Mouse (Mus musculus) forebrain, embryonic 14.5 days (tissue): Measurements from ENCODE around the gene Snx4. TPM values are rescaled to one million over a fixed set of nuclear protein-coding genes. Genes with fewer than 3 reads are reported as not detected.

Source experiments
- ATAC-seq: fragments of 200-750 bp; cut with Nextera tagmentation; 2 replicates; pipeline ENCODE4 v1.8.0; 2017; ENCODE audit warnings: mild to moderate bottlenecking, moderate library complexity
- DNase-seq: peaks from one replicate; pipeline ENCODE4 v3.0.0-alpha.2; 2015; ENCODE audit warnings: low spot score
- H3K27ac ChIP-seq: fragments of 300-500 bp; sonication (generic); 2 replicates; pipeline ENCODE4 v1.5.1; 2014; ENCODE audit warnings: low read depth, mild to moderate bottlenecking, control low read depth, low read length, moderate library complexity
- H3K27me3 ChIP-seq: fragments of 300-500 bp; sonication (generic); replicated peaks from 2 replicates; pipeline ENCODE4 v1.6.1; 2014; ENCODE audit warnings: low read length, control low read depth, mixed read lengths; ENCODE audit not compliant: control insufficient read depth, insufficient read depth
- H3K36me3 ChIP-seq: fragments of 300-500 bp; sonication (generic); 2 replicates; pipeline ENCODE4 v1.6.1; 2014; ENCODE audit warnings: low read length, control low read depth; ENCODE audit not compliant: control insufficient read depth, insufficient read depth
- H3K4me1 ChIP-seq: fragments of 300-500 bp; sonication (generic); 2 replicates; pipeline ENCODE4 v1.6.1; 2014; ENCODE audit warnings: antibody characterized with exemption, low read length, control low read depth; ENCODE audit not compliant: control insufficient read depth, insufficient read depth
- H3K4me2 ChIP-seq: fragments of 300-500 bp; sonication (generic); 2 replicates; pipeline ENCODE4 v1.6.1; 2014; ENCODE audit warnings: mild to moderate bottlenecking, control low read depth, low read length
- H3K4me3 ChIP-seq: fragments of 300-500 bp; sonication (generic); 2 replicates; pipeline ENCODE4 v1.5.1; 2014; ENCODE audit warnings: low read depth, low read length, control low read depth
- H3K9ac ChIP-seq: fragments of 300-500 bp; sonication (generic); 2 replicates; pipeline ENCODE4 v1.6.1; 2014; ENCODE audit warnings: mild to moderate bottlenecking, low read length, control low read depth, moderate library complexity
- H3K9me3 ChIP-seq: fragments of 300-500 bp; sonication (generic); replicated peaks from 2 replicates; pipeline ENCODE4 v1.6.1; 2016; ENCODE audit warnings: low read length, control low read depth, mixed read lengths; ENCODE audit not compliant: control insufficient read depth
- WGBS: fragments of 180-500 bp; shearing (Covaris S2); extraction: QIAGEN DNeasy Blood & Tissue Kit; methylation state at CpG from one replicate; pipeline ENCODE4 v1.1.7; 2014; 5-methylcytosine and 5-hydroxymethylcytosine counted together
- polyA plus RNA-seq: library from polyadenylated mRNA; unstranded; fragments of >200 nt; fragmentation: Nextera tagmentation; extraction: Ambion mirVana; gene quantifications from 2 replicates; pipeline ENCODE4 v1.2.1, GENCODE M21; 2014

The Snx4 gene
- polyA plus RNA-seq, 1 experiment from 2014 or later, result 84.1 TPM

- Histone ChIP-seq H3K27ac (no peak overlapping the region), H3K36me3 (peaks cover 96% of the 10 kb centered on the region), H3K4me3 (no peak overlapping the region), H3K9me3 (no peaks in the 10 kb centered on the region), H3K9ac (no peak overlapping the region), H3K27me3 (no peaks in the 10 kb centered on the region), H3K4me1 (no peaks in the 10 kb centered on the region), H3K4me2 (no peak overlapping the region)
- no peak for ATAC-seq
- WGBS, result 98% methylated on average over 7 of the region's 7 CpGs
- DNase-seq, result no peak
Measured at GRCm38 (mm10) chr16:33292241-33292640, 41.0 kb downstream of the Snx4 start.

- no peaks in the 10 kb centered on the region for H3K4me1 ChIP-seq
- no peak overlapping the region for H3K4me2 ChIP-seq
- 92% methylated on average over 7 of the region's 7 CpGs for WGBS
- no peak overlapping the region for H3K9ac ChIP-seq
- no peak overlapping the region for H3K4me3 ChIP-seq
- H3K36me3 ChIP-seq, result peaks cover 90% of the 10 kb centered on the region
- ATAC-seq (no peak), DNase-seq (no peak)
- H3K27me3 ChIP-seq, result no peaks in the 10 kb centered on the region
- no peaks in the 10 kb centered on the region for H3K9me3 ChIP-seq
- H3K27ac ChIP-seq, result no peak overlapping the region
Measured at GRCm38 (mm10) chr16:33294681-33295080, 43.4 kb downstream of the Snx4 start.

- Histone ChIP-seq H3K36me3 (peaks cover 87% of the 10 kb centered on the region), H3K27ac (no peak overlapping the region), H3K27me3 (no peaks in the 10 kb centered on the region), H3K4me2 (no peak overlapping the region), H3K9me3 (no peaks in the 10 kb centered on the region), H3K9ac (no peak overlapping the region), H3K4me3 (no peak overlapping the region), H3K4me1 (no peaks in the 10 kb centered on the region)
- DNase-seq (no peak), ATAC-seq (no peak)
- WGBS, result 97% methylated on average over 9 of the region's 9 CpGs
Measured at GRCm38 (mm10) chr16:33295321-33295720, 44.1 kb downstream of the Snx4 start.

GRCm38 (mm10) chr16:33297493-33297892 is 46.3 kb downstream of the Snx4 start:
- H3K4me1 ChIP-seq, result no peaks in the 10 kb centered on the region
- H3K27ac ChIP-seq, result no peak overlapping the region
- no peaks in the 10 kb centered on the region for H3K27me3 ChIP-seq
- no peak for ATAC-seq
- DNase-seq, result no peak
- no peaks in the 10 kb centered on the region for H3K9me3 ChIP-seq
- no peak overlapping the region for H3K9ac ChIP-seq
- H3K4me3 ChIP-seq, result no peak overlapping the region
- H3K36me3 ChIP-seq, result peaks cover 65% of the 10 kb centered on the region
- no peak overlapping the region for H3K4me2 ChIP-seq
- WGBS, result 94% methylated on average over 1 of the region's 1 CpGs

- Histone ChIP-seq H3K27me3 (no peaks in the 10 kb centered on the region), H3K27ac (no peak overlapping the region), H3K9me3 (no peaks in the 10 kb centered on the region), H3K4me3 (no peak overlapping the region), H3K9ac (no peak overlapping the region), H3K36me3 (peaks cover 14% of the 10 kb centered on the region; the same call in 1 of the 2 replicates), H3K4me2 (no peak overlapping the region), H3K4me1 (no peaks in the 10 kb centered on the region)
- DNase-seq (peak; percentile 86), ATAC-seq (peak; percentile 76)
- WGBS, result 11% methylated on average over 4 of the region's 4 CpGs
Measured at GRCm38 (mm10) chr16:33306633-33307070, 55.4 kb downstream of the Snx4 start.

GRCm38 (mm10) chr16:33307761-33308160 is 56.5 kb downstream of the Snx4 start:
- peak; percentile 25 for DNase-seq
- WGBS, result 73% methylated on average over 7 of the region's 7 CpGs
- peaks cover 14% of the 10 kb centered on the region; the same call in 1 of the 2 replicates for H3K36me3 ChIP-seq
- no peak overlapping the region for H3K9ac ChIP-seq
- H3K9me3 ChIP-seq, result no peaks in the 10 kb centered on the region
- H3K27ac ChIP-seq, result 0 out of 2 replicates have a peak overlapping the region, but pooled peaks have one; percentile 11
- no peak overlapping the region for H3K4me2 ChIP-seq
- H3K4me1 ChIP-seq, result no peaks in the 10 kb centered on the region
- H3K27me3 ChIP-seq, result no peaks in the 10 kb centered on the region
- ATAC-seq, result peak; percentile 18; the same call in 1 of the 2 replicates
- no peak overlapping the region for H3K4me3 ChIP-seq

- Histone ChIP-seq H3K27ac (no peak overlapping the region), H3K9ac (no peak overlapping the region), H3K27me3 (no peaks in the 10 kb centered on the region), H3K4me1 (no peaks in the 10 kb centered on the region), H3K4me2 (no peak overlapping the region), H3K36me3 (peaks cover 14% of the 10 kb centered on the region; the same call in 1 of the 2 replicates), H3K9me3 (no peaks in the 10 kb centered on the region), H3K4me3 (no peak overlapping the region)
- WGBS, result 77% methylated on average over 3 of the region's 3 CpGs
- no peak for ATAC-seq
- DNase-seq, result no peak
Measured at GRCm38 (mm10) chr16:33309066-33309465, 57.8 kb downstream of the Snx4 start.

- WGBS, result 96% methylated on average over 4 of the region's 4 CpGs
Measured at GRCm38 (mm10) chr16:33315611-33316010, 64.4 kb downstream of the Snx4 start.

GRCm38 (mm10) chr16:33317646-33318045 is 66.4 kb downstream of the Snx4 start:
- H3K36me3 ChIP-seq, result no peaks in the 10 kb centered on the region
- H3K27me3 ChIP-seq, result no peaks in the 10 kb centered on the region
- no peak overlapping the region for H3K4me3 ChIP-seq
- H3K9ac ChIP-seq, result no peak overlapping the region
- no peak overlapping the region for H3K4me2 ChIP-seq
- no peak for DNase-seq
- no peaks in the 10 kb centered on the region for H3K4me1 ChIP-seq
- H3K9me3 ChIP-seq, result no peaks in the 10 kb centered on the region
- ATAC-seq, result no peak
- H3K27ac ChIP-seq, result no peak overlapping the region
- 65% methylated on average over 3 of the region's 3 CpGs for WGBS

More at GRCm38 (mm10) chr16:33315611-33316010, 64.4 kb downstream of the Snx4 start:
- Histone ChIP-seq H3K4me2 (no peak overlapping the region), H3K4me3 (no peak overlapping the region), H3K9ac (no peak overlapping the region), H3K36me3 (no peaks in the 10 kb centered on the region), H3K4me1 (no peaks in the 10 kb centered on the region), H3K27me3 (no peaks in the 10 kb centered on the region), H3K9me3 (no peaks in the 10 kb centered on the region), H3K27ac (no peak overlapping the region)
- DNase-seq (no peak), ATAC-seq (no peak)
